Mouse (Mus musculus): ENCODE data around the gene Tmco4. TPM values are rescaled to one million over a fixed set of nuclear protein-coding genes. Genes with fewer than 3 reads are reported as not detected.
"Not testable (repeated sequence)": the region's sequence is repeated elsewhere in the genome, so short reads cannot be mapped to it uniquely, and the experiment has no call there.

The Tmco4 gene
- polyA plus RNA-seq, 1 experiment: not detected

GRCm38 (mm10) chr4:138968772-138969556 lies 3.7 kb upstream of the Tmco4 start:
- Histone ChIP-seq H3K4me1 (ENCODE audit: control insufficient read depth, insufficient read depth, low read length) (peaks cover 15% of the 10 kb centered on the region), H3K4me3 (ENCODE audit: insufficient read depth, low read depth, low read length) (no peak overlapping the region), H3K27ac (ENCODE audit: insufficient read depth, low read depth, low read length) (no peak overlapping the region)
- TF ChIP-seq POLR2A (IDR thresholded peaks at IDR 0.05; ENCODE audit: insufficient read depth, low read depth, low read length) (no peak), CTCF (IDR thresholded peaks at IDR 0.05; ENCODE audit: insufficient read depth, low read depth, low read length) (no peak)
- WGBS: 96% methylated on average over 16 of the region's 16 CpGs

- Histone ChIP-seq H3K4me3 (ENCODE audit: insufficient read depth, low read depth, low read length) (no peak overlapping the region), H3K27ac (ENCODE audit: insufficient read depth, low read depth, low read length) (no peak overlapping the region), H3K4me1 (ENCODE audit: control insufficient read depth, insufficient read depth, low read length) (peaks cover 15% of the 10 kb centered on the region)
- WGBS: 75% methylated on average over 9 of the region's 9 CpGs
- TF ChIP-seq CTCF (IDR thresholded peaks at IDR 0.05; ENCODE audit: insufficient read depth, low read depth, low read length) (no peak), POLR2A (IDR thresholded peaks at IDR 0.05; ENCODE audit: insufficient read depth, low read depth, low read length) (no peak)
These were observed 3.0 kb upstream of the Tmco4 start for GRCm38 (mm10) chr4:138969736-138970135.

- Histone ChIP-seq H3K27ac (ENCODE audit: insufficient read depth, low read depth, low read length) (no peak overlapping the region), H3K4me3 (ENCODE audit: insufficient read depth, low read depth, low read length) (no peak overlapping the region), H3K4me1 (ENCODE audit: control insufficient read depth, insufficient read depth, low read length) (peaks cover 15% of the 10 kb centered on the region)
- WGBS: 95% methylated on average over 6 of the region's 6 CpGs
- TF ChIP-seq POLR2A (IDR thresholded peaks at IDR 0.05; ENCODE audit: insufficient read depth, low read depth, low read length) (no peak), CTCF (IDR thresholded peaks at IDR 0.05; ENCODE audit: insufficient read depth, low read depth, low read length) (no peak)
These were observed 1.3 kb upstream of the Tmco4 start for GRCm38 (mm10) chr4:138971371-138971770.

GRCm38 (mm10) chr4:138972139-138972826 lies 405 bp upstream of the Tmco4 start:
- TF ChIP-seq CTCF (IDR thresholded peaks at IDR 0.05; ENCODE audit: insufficient read depth, low read depth, low read length): no peak
- TF ChIP-seq POLR2A (IDR thresholded peaks at IDR 0.05; ENCODE audit: insufficient read depth, low read depth, low read length): no peak
- WGBS: 22% methylated on average over 20 of the region's 20 CpGs

GRCm38 (mm10) chr4:138973719-138974115 lies 1.0 kb downstream of the Tmco4 start:
- no peak overlapping the region for H3K27ac ChIP-seq (ENCODE audit: insufficient read depth, low read depth, low read length)
- no peak for TF ChIP-seq CTCF (IDR thresholded peaks at IDR 0.05; ENCODE audit: insufficient read depth, low read depth, low read length)
- 84% methylated on average over 3 of the region's 3 CpGs for WGBS
- peaks cover 19% of the 10 kb centered on the region for H3K4me1 ChIP-seq (ENCODE audit: control insufficient read depth, insufficient read depth, low read length)
- no peak overlapping the region for H3K4me3 ChIP-seq (ENCODE audit: insufficient read depth, low read depth, low read length)

More at GRCm38 (mm10) chr4:138972139-138972826, 405 bp upstream of the Tmco4 start:
- Histone ChIP-seq H3K27ac (ENCODE audit: insufficient read depth, low read depth, low read length) (no peak overlapping the region), H3K4me1 (ENCODE audit: control insufficient read depth, insufficient read depth, low read length) (peaks cover 15% of the 10 kb centered on the region), H3K4me3 (ENCODE audit: insufficient read depth, low read depth, low read length) (peak overlapping the region; percentile 53)

- H3K4me1 ChIP-seq (ENCODE audit: control insufficient read depth, insufficient read depth, low read length): peaks cover 19% of the 10 kb centered on the region
- 81% methylated on average over 2 of the region's 2 CpGs for WGBS
- H3K4me3 ChIP-seq (ENCODE audit: insufficient read depth, low read depth, low read length); H3K27ac ChIP-seq (ENCODE audit: insufficient read depth, low read depth, low read length): not testable (repeated sequence)
These were observed 1.9 kb downstream of the Tmco4 start for GRCm38 (mm10) chr4:138974540-138974939.

GRCm38 (mm10) chr4:138975194-138975593 lies 2.5 kb downstream of the Tmco4 start:
- no peak for TF ChIP-seq CTCF (IDR thresholded peaks at IDR 0.05; ENCODE audit: insufficient read depth, low read depth, low read length)
- no peak for TF ChIP-seq POLR2A (IDR thresholded peaks at IDR 0.05; ENCODE audit: insufficient read depth, low read depth, low read length)
- Histone ChIP-seq H3K4me1 (ENCODE audit: control insufficient read depth, insufficient read depth, low read length) (peaks cover 19% of the 10 kb centered on the region), H3K27ac (ENCODE audit: insufficient read depth, low read depth, low read length) (no peak overlapping the region), H3K4me3 (ENCODE audit: insufficient read depth, low read depth, low read length) (no peak overlapping the region)
- 77% methylated on average over 3 of the region's 3 CpGs for WGBS

- H3K4me3 ChIP-seq (ENCODE audit: insufficient read depth, low read depth, low read length): no peak overlapping the region
- 90% methylated on average over 6 of the region's 6 CpGs for WGBS
- TF ChIP-seq POLR2A (IDR thresholded peaks at IDR 0.05; ENCODE audit: insufficient read depth, low read depth, low read length) (no peak), CTCF (IDR thresholded peaks at IDR 0.05; ENCODE audit: insufficient read depth, low read depth, low read length) (no peak)
- H3K4me1 ChIP-seq (ENCODE audit: control insufficient read depth, insufficient read depth, low read length): peaks cover 19% of the 10 kb centered on the region
- no peak overlapping the region for H3K27ac ChIP-seq (ENCODE audit: insufficient read depth, low read depth, low read length)
These were observed 3.4 kb downstream of the Tmco4 start for GRCm38 (mm10) chr4:138976046-138976445.

GRCm38 (mm10) chr4:138980021-138980420 lies 7.3 kb downstream of the Tmco4 start:
- Histone ChIP-seq H3K4me3 (ENCODE audit: insufficient read depth, low read depth, low read length) (no peak overlapping the region), H3K4me1 (ENCODE audit: control insufficient read depth, insufficient read depth, low read length) (peaks cover 4% of the 10 kb centered on the region; the same call in 1 of the 2 replicates), H3K27ac (ENCODE audit: insufficient read depth, low read depth, low read length) (no peak overlapping the region)
- WGBS: 92% methylated on average over 8 of the region's 8 CpGs
- no peak for TF ChIP-seq POLR2A (IDR thresholded peaks at IDR 0.05; ENCODE audit: insufficient read depth, low read depth, low read length)
- no peak for TF ChIP-seq CTCF (IDR thresholded peaks at IDR 0.05; ENCODE audit: insufficient read depth, low read depth, low read length)

Measured in olfactory bulb, adult 2 months (tissue).